Mouse (Mus musculus): Measurements from ENCODE around the gene Ttc8.

DNA sequence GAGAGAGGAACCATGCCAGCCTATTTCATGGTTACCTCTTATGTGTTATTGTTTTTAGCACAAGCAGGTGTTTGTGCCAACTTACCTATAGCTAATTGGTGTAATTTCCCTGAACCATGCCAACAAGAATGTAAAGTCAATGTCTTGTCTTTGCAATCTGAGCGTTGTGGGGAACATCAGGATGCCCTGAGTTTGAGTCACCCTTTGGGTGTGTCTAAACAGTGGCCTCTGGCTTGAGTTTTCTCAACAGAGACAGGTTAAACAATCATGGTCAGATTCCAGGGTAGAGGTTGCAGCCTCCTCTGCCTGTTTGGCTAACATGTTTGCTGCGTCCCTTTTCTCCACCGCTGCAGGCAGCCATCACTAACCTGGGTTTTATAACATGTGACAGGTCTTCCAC lies 74.0 kb downstream of the Ttc8 start:
- no peak for TF ChIP-seq HCFC1 (IDR thresholded peaks at IDR 0.05; ENCODE audit: borderline replicate concordance, insufficient read depth, low read length)
- TF ChIP-seq ZC3H11A (IDR thresholded peaks at IDR 0.05; ENCODE audit: borderline replicate concordance, low read depth, low read length): no peak
